Mouse (Mus musculus): ENCODE measurements around the gene Atxn7.

Gene Atxn7

GRCm38 (mm10) chr14:14120230-14121096, 159.2 kb downstream of the Atxn7 start, which contains the start of gene Psmd6:
Psmd6 (minus strand) TSS chr14:14120984.
- DNase-seq (ENCODE audit: low read depth, low spot score): peak; percentile 93
